ENCODE assay signal across 26 mouse cellular contexts in the genomic region with DNA sequence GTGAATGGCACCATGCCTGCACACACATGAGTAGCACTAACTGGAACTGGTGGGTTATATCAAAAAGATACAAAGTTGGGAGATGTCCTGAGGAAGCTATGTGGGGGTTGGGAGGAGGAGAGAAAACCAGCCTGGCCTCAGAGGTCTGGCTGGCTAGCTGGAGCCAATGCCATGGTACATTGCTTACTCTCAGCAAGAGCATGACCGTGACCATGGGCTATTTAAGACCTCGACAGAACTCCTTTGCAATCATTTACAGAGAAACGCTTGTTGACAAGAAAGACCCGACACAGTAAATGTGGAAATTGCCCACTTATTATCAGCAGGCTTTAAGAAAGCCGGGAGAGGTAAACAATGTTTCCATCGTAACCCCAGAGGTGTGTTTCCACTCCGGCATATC. TPM values are rescaled to one million over a fixed set of nuclear protein-coding genes. Genes with fewer than 3 reads are reported as not detected.
"Had no signal": no experiment of that assay in that cellular context is flagged by ENCODE, and none has a peak within 500 bp of the region (broad histone marks: within the 10 kb centered on the region; RNA-seq: fewer than 3 reads in every experiment).

No protein-coding gene starts in this region.

- H3K9ac ChIP-seq: forebrain, postnatal 0 days; heart, embryonic 13.5 days; heart, embryonic 15.5 days; hindbrain, embryonic 13.5 days; hindbrain, embryonic 15.5 days; limb, embryonic 13.5 days; limb, embryonic 15.5 days; liver, embryonic 12.5 days; liver, embryonic 14.5 days had no signal

- H3K4me2 ChIP-seq: heart, embryonic 11.5 days; heart, embryonic 13.5 days; heart, embryonic 15.5 days; hindbrain, embryonic 13.5 days; hindbrain, embryonic 15.5 days; limb, embryonic 13.5 days; limb, embryonic 15.5 days; liver, embryonic 12.5 days had no signal

- H3K4me1 ChIP-seq: heart, embryonic 13.5 days; heart, embryonic 15.5 days; hindbrain, embryonic 15.5 days; limb, embryonic 13.5 days; limb, embryonic 15.5 days; liver, embryonic 12.5 days had no signal

- DNase-seq: forebrain, postnatal 0 days; gastrocnemius, postnatal 14 days; gastrocnemius, postnatal 36 days; heart, adult 2 months; heart, postnatal 14 days; heart, postnatal 36 days; kidney, adult 11 months; kidney, adult 9 months; kidney, postnatal 14 days; layer of hippocampus, adult 9-11 months; layer of hippocampus, postnatal 36 days; left cerebral cortex, postnatal 4 days had no signal

- H3K27ac ChIP-seq: heart, adult 2 months; heart, embryonic 13.5 days; heart, embryonic 15.5 days; hindbrain, embryonic 13.5 days; hindbrain, embryonic 15.5 days; hindbrain, postnatal 0 days; limb, embryonic 13.5 days; limb, embryonic 15.5 days; liver, embryonic 12.5 days; liver, embryonic 14.5 days had no signal

- H3K4me3 ChIP-seq: heart, adult 2 months; heart, embryonic 13.5 days; heart, embryonic 15.5 days; hindbrain, embryonic 13.5 days; hindbrain, embryonic 15.5 days; limb, embryonic 13.5 days; limb, embryonic 15.5 days; liver, embryonic 12.5 days had no signal

- H3K9me3 ChIP-seq: heart, embryonic 13.5 days; heart, embryonic 15.5 days; hindbrain, embryonic 13.5 days; hindbrain, embryonic 15.5 days; limb, embryonic 13.5 days; limb, embryonic 15.5 days; liver, embryonic 12.5 days had no signal

- H3K27me3 ChIP-seq: heart, embryonic 15.5 days; hindbrain, embryonic 13.5 days; hindbrain, embryonic 15.5 days; limb, embryonic 13.5 days; limb, embryonic 15.5 days; liver, embryonic 12.5 days had no signal

- ATAC-seq: forebrain, postnatal 0 days; hindbrain, postnatal 0 days; intestine, embryonic 16.5 days; liver, embryonic 12.5 days had no signal

- H3K36me3 ChIP-seq: heart, embryonic 13.5 days; heart, embryonic 15.5 days; hindbrain, embryonic 13.5 days; hindbrain, embryonic 15.5 days; limb, embryonic 13.5 days; limb, embryonic 15.5 days; liver, embryonic 12.5 days had no signal

RNA-seq across cellular contexts. Expression of gene Tmprss5, which starts 44.6 kb away (rescaled TPM):
- polyA plus RNA-seq: heart, embryonic 13.5 days; heart, postnatal 0 days; limb, embryonic 11.5 days; liver, adult 2 months; liver, embryonic 12.5 days had no signal
